Mouse (Mus musculus) embryo, embryonic 11.5 days (tissue): ENCODE results near the gene Xlr3a.
A peak's percentile ranks its signal among the peaks of the same experiment; 100 is the strongest.
"Not testable (repeated sequence)": the region's sequence is repeated elsewhere in the genome, so short reads cannot be mapped to it uniquely, and the experiment has no call there.

ENCODE experiments used
- DNase-seq: peaks from one replicate; pipeline ENCODE4 v3.0.0-alpha.2; 2012; ENCODE audit warnings: low read depth, low spot score

Gene Xlr3a

GRCm38 (mm10) chrX:73096941-73097508 is at the start of gene Xlr3a:
Gene Xlr3a, minus strand, starts transcription at chrX:73097095.
- not testable (repeated sequence) for DNase-seq

DNA sequence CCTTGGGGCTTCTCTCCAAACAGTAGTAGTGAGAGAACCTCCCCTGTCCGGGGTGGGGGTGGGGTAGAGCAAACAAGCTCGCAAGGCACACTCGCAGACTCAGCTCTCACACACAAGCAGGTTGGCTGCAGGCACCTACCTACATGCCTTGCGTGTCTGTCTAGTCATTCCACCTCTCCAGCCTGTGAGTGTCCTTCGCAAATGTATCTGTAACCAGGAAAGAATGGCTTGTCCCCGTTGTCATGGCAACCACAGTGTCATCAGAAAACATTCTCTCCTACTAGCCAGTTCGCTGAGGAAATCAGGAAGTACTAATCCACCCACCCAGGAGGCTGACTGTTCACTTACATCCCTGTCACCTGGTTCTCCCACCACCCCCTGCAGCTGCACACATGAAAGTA is 46.3 kb upstream of the Xlr3a start:
- not testable (repeated sequence) for DNase-seq

DNA sequence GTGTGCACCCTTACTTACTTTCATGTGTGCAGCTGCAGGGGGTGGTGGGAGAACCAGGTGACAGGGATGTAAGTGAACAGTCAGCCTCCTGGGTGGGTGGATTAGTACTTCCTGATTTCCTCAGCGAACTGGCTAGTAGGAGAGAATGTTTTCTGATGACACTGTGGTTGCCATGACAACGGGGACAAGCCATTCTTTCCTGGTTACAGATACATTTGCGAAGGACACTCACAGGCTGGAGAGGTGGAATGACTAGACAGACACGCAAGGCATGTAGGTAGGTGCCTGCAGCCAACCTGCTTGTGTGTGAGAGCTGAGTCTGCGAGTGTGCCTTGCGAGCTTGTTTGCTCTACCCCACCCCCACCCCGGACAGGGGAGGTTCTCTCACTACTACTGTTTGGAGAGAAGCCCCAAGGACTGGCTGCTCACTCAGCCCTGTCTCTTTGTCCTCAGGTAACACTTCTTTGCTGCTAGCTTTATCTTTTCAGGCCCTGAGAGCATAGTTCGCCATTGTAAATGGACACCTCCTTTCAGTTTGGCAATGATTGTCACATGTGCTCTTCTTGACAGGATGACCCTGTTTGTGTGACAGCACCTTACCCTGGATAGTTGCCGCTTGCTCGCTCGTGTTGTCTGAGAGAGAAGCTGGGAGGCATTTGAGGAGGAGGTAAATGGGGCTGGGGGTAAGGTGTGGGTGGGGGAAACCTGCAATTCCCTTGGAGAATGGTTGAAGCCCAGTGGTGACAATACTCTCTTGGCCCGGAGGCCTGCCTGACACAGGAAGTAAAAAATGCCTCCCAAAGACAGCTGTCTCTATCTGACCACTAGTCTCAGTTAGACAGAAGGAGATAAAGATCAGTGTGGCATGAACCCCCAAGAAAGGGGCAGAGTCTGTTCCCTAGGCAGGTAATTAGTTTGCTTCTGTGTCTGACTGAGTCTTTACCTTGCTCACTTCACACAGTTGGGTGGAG is 26.2 kb upstream of the Xlr3a start:
- not testable (repeated sequence) for DNase-seq

GRCm38 (mm10) chrX:73116747-73117146 is 19.9 kb upstream of the Xlr3a start, which contains the start of gene Gm14685:
Gene Gm14685, plus strand, starts transcription at chrX:73117047.
- DNase-seq, result not testable (repeated sequence)

DNA sequence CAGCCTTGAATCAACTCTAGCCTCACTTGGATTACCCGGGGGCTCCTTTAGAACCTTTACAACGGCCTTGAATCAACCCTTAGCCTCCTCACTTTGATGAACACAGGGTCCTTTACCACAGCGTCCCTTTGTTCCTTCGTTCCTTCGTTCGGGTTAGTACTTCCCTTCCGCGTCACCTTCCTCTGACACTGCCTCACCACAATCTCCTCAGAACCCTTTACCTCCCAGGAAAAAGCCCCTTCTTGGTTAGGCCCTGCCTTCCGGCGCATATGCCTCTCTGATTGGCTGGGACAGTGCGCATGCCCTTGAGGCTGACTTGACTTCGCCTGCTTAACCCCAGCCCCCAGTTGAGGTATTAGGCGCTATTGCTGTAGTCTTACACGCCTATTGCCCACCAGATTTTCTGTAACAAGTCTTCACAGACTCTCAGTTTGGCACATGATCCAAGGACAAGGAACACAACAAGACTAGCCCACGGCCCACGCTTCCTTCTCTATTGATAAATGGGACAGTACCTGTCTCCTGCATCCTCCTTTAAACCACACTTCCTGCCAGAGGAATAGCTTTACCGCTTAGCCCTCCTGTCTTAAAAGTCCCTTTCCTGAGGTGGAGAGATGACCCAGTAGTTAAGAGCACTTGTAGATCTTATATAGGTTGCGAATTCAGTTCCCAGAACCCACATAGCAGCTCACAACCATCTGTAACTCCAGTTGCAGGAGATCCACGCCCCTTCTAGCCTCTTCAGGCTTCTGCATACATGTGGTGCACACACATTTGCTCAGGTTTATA is 14.4 kb downstream of the Xlr3a start, which contains the start of gene Xlr4a:
TSS of gene Xlr4a (minus strand) at position 212 of the 789 bp plus-strand sequence.
- not testable (repeated sequence) for DNase-seq

DNA sequence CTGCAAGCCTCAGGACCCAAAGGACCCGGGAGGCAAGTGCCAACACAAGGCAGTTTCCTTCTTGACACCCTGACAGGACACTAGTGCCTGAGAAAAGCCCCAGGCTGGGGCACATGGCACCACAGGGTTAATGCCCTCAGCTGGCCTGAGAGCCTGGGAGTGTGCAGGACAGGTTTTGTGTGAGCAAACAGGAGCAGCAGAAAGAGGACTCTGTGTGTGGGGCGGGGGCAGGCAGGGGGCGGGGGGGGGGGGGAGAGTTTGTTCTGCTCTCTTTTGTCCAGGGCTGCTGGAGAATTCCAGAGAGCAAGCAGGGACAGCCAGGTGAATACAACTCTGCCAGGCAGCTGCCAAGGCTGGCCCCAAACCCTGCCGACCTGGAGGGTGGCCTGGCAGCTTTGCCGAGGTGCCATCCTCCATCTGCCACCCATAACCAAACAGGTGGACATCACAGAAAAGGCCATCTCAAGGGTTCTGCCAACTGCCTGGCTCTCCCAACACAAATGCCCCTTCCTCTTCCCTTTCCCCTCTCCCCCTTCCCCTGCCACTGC is 30.1 kb downstream of the Xlr3a start:
- DNase-seq, result not testable (repeated sequence)

- no peak for DNase-seq
These were observed 32.5 kb downstream of the Xlr3a start, which contains the start of gene Pnma3 for GRCm38 (mm10) chrX:73064415-73064793. Gene Pnma3, plus strand, starts transcription at chrX:73064787.

DNA sequence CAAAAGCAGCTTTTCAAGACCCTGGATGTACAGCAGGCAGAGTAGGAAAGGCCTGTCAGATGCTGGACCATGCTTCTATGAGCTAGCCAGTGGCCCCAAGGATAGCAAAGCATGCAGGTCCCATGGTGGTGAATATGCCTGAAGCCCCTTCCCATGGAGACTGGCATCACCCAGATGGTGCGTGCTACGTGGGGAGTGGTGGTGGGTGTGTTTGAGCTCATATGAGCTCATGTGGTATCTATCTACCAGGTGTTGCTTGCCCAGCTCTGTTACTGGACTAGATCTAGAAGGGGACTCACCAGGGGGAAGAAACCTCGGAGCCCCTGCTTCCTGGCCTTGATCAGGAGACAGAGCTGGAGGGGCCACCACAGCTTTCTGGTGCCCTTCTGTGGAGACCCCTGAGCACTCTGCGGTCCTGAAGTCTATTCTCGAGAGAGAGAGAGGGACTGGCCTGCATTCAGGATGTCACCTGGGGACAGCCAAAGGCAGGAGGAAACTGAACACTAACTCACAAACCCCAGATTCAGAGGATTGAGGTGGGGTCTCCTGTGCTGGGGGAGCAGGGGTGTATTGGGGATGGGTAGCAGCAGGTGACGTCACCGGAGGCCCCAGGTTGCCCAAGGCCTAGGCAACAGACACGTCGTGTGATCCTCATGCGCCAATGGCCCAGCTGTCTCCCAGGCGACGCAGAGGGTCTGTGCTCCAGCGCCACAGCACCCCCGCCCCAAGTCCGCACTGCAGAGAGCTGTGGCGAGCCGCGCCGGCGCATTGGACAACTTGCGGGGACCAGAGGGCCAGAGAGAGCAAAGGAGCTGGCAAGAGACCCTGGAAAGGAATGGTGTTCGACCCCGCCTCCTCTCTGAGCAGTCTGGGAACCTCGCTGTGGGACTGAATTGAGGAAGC is 33.1 kb downstream of the Xlr3a start:
- no peak for DNase-seq

DNA sequence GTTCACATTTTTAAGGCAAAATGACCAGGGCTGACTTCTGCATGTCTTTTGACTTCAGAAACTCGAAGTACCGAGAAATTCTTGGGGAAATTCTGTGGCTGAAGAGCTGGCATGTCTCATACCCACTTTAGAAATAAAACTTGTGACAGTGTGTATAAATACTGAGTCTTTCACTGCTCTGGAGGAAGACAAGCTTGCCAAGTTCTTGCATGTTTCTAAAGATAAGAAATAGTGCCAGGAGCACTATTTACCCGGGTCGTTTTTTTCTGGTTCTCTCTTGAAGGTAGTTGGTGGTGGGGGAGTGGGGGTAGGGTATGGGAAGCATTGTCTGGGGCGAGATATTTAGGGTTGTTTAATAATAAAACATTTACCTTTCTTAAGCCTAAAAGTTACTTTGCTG is 34.6 kb downstream of the Xlr3a start:
- no peak for DNase-seq

DNA sequence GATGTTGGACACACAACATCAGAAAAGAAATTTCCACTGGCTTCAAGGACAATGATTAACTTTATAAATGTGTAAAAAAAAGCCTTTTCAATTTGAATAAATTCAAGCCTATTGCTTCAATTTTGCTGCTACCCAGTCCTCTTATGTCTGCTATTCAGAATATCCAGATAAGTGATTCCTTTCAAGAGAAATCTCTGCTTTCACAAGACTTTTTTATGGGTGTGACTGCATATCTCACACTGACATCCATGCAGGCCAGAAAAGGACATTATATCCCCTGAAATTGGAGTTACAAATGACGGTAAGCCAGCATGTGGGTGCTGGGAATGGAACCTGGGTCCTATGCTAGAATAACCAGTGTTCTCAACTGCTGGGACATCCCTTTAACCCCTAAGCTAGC is 35.4 kb downstream of the Xlr3a start:
- DNase-seq, result no peak

DNA sequence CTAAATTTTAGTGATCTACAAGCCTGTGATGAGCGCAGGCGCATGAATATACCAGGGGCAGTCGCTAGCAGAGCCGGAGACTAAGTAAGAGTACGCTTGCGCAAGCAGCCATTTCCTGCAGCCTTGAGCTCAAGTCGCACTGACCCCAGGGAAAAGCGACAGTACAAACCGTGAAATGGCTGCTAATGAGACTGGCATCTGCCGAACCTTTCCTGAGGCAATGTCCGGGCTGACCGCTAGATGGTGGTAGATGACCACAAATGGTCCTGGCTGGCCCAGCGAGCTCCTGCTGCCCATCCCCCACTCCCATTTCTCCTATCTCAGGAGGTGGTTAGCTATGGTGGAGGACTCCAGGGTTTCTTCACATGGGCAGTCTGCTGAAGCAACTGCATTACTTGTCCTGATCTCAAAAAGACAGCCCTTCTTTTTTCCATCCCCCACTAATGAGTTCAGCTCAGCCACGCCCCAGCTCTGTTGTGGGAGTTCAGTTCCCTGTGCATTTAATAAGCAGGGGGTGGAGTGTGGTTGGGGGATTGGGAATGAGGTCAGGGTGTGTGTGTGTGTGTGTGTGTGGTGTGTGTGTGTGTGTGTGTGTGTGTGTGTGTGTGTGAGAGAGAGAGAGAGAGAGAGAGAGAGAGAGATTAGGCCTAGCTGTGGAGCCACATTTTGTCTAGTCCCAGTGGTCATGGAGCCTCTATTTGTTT is 42.9 kb downstream of the Xlr3a start:
- DNase-seq, result peak; percentile 79

DNA sequence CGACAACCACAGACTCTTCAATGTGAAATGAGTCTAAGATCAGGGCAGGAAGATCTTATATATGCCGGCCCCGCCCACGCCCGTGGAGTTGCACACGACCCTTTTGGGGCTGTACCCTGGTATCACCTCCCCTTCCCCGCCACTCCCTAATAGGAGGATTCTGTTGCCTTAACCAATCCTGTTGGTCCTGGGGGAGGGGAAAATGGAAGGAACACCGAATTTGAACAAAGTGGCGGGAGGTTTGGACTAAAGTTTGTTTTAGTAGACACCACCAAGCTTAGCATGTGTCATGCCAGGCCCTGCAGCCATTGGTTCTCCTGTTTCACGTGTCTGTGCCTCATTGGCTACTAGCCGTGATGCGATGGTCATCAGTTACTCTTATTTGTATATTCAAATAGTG is 57.2 kb downstream of the Xlr3a start:
- DNase-seq, result no peak

- DNase-seq, result no peak
These were observed 58.1 kb downstream of the Xlr3a start for GRCm38 (mm10) chrX:73038831-73039230.

- no peak for DNase-seq
These were observed 59.9 kb downstream of the Xlr3a start, which contains the start of gene Pnma5 for GRCm38 (mm10) chrX:73037003-73037402. Gene Pnma5, minus strand, starts transcription at chrX:73037103.
